In the genomic region with DNA sequence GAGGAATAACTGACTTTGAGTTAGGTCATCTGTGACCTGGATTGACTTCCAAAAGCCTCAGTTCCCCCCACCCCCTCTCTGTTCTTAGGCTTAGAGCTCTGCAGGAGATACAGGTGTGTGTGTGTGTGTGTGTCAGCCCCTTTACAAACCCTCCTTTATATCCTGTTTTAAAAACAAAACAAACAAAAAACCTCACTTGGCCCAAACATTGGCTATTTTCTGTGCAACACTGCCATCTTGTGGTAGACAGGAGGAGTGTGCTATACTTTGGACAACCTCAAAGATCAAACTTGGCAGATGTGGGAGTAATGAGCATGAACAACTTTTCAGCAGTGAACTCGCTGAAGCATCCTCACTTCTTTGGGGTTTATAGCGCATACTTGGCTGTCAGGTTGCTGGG, we compare ENCODE assay signal across 8 mouse cellular contexts.
DNase-seq lines count a peak whose midpoint lies in the region; ATAC-seq and TF ChIP-seq lines count a peak whose summit lies in the region.

No protein-coding gene starts in this region.

- DNase-seq in ovary, postnatal 14 days (ENCODE audit: low spot score): peak; percentile 49
- DNase-seq in ovary, adult 18-20 months (ENCODE audit: low spot score): no peak
- no peak for DNase-seq in Patski (ENCODE audit: low read depth, low spot score)
- DNase-seq in cerebellum, adult 9-11 months: peak; percentile 53
- peak; percentile 40 to 58 for DNase-seq in heart, postnatal 36 days
- peak; percentile 57 to 62 for DNase-seq in left cerebral cortex, postnatal 25 days (ENCODE audit: low spot score in 2 of 2)
- peak; percentile 32 to 33 for DNase-seq in natural killer cell, adult 2 months (ENCODE audit: low spot score in 2 of 2)

- ATAC-seq in Patski: peak; percentile 56
- no peak for ATAC-seq in monocyte, adult 5-6 weeks (replicated peaks; ENCODE audit: insufficient number of reproducible peaks, low FRiP score, low TSS enrichment, poor library complexity, severe bottlenecking)

- intact Hi-C loops in heart, postnatal 36 days (cut with DNase I): loop anchor here (1.0 to 5.0 kb wide), 7 partner anchors 24 to 448 kb away; no protein-coding TSS in a partner anchor
- intact Hi-C loops in left cerebral cortex, postnatal 25 days (cut with DNase I): loop anchor here (2.0 to 5.0 kb wide), 4 partner anchors 194 to 447 kb away; no protein-coding TSS in a partner anchor

- POLR2A ChIA-PET in Patski (lab: Charles Lee): interaction anchor here (0.6 kb wide), 1 partner anchor 236 kb away, joined by 3 read pairs; no protein-coding TSS in a partner anchor

- TF ChIP-seq CTCF in Patski (IDR thresholded peaks at IDR 0.05): peak; percentile 79

- in situ Hi-C loops in Patski (cut with MboI; ENCODE audit: low pct_unique_long_range_greater_than_20kb): loop anchor here (5.0 kb wide), 3 partner anchors 192 to 447 kb away; partner anchors contain the start of gene Chn2

- no peaks in the 10 kb centered on the region for H3K27me3 ChIP-seq in Patski

- CTCF ChIA-PET in Patski (lab: Charles Lee): interaction anchor here (0.9 to 2.4 kb wide), 9 partner anchors 13 to 434 kb away, joined by 3 to 11 read pairs (median 6); no protein-coding TSS in a partner anchor

Comparison
In these comparisons a context has a peak if more than half of its experiments do, and no peak if none do; other contexts are left out.
1. DNase-seq: peak in ovary, postnatal 14 days (single experiment), cerebellum, adult 9-11 months (single experiment), heart, postnatal 36 days (2 of 2), left cerebral cortex, postnatal 25 days (2 of 2) and natural killer cell, adult 2 months (2 of 2); none in ovary, adult 18-20 months (single experiment) and Patski (single experiment).